Mouse (Mus musculus): ENCODE data around the gene Gm6588. TPM values are rescaled to one million over a fixed set of nuclear protein-coding genes. Genes with fewer than 3 reads are reported as not detected.
A peak's percentile ranks its signal among the peaks of the same experiment; 100 is the strongest.

The Gm6588 gene
- polyA plus RNA-seq, 1 experiment from 2014 or later: not detected

DNA sequence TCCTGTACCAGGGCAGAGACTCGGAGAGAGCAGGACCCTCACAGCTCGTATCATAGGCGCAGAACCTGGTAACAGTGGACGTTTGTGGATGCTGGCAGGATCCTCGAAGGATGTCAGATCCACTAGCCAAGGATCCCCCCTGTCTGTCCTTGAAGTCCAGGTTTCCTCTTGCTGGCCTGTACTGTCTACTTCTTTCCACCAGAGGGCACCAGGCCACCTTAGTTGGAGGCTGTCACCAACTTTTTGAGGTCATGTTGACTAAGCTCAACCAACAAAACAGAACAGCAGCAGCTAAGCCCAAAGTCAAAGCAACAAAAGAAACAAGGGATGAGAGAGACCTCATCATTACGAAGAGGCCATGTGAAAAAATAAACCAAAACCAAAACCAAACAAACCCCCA is 20.9 kb downstream of the Gm6588 start:
- 72% methylated on average over 6 of the region's 6 CpGs for whole genome bisulfite sequencing
- no peaks in the 10 kb centered on the region; the same call in 1 of the 2 replicates for H3K9me3 ChIP-seq (replicated peaks)
- H3K4me1 ChIP-seq (replicated peaks): no peaks in the 10 kb centered on the region
- no peak overlapping the region for H3K4me3 ChIP-seq
- no peak overlapping the region for H3K4me2 ChIP-seq
- no peak overlapping the region for H3K27ac ChIP-seq (ENCODE audit: poor library complexity, severe bottlenecking)
- H3K36me3 ChIP-seq: no peaks in the 10 kb centered on the region
- H3K27me3 ChIP-seq (replicated peaks): peaks cover 61% of the 10 kb centered on the region
- H3K9ac ChIP-seq: no peak overlapping the region
- no peak for ATAC-seq (ENCODE audit: insufficient number of reproducible peaks, low FRiP score)

DNA sequence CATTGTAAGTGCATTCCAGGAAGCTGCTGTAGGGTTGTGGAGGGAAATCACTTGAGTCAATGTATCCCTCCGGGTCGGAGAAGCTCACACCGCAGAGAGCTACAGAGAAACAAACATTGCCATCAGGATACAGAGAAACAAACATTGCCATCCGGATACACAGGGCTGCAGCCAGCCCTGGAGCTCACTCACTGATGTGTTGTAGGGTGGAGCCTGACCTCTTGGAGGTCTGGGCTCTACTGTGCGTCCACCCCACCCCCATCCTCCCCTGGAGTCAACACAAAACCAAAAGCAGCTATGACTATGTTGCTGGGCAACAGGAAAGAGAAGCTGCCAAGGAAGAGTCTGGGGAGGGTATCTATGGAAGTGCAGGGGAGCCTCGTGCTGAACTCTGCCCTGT is 24.2 kb downstream of the Gm6588 start:
- peaks cover 2% of the 10 kb centered on the region; the same call in 1 of the 2 replicates for H3K4me1 ChIP-seq (replicated peaks)
- no peaks in the 10 kb centered on the region; the same call in 1 of the 2 replicates for H3K9me3 ChIP-seq (replicated peaks)
- no peak overlapping the region for H3K4me2 ChIP-seq
- peaks cover 68% of the 10 kb centered on the region for H3K27me3 ChIP-seq (replicated peaks)
- ATAC-seq (ENCODE audit: insufficient number of reproducible peaks, low FRiP score): no peak
- no peaks in the 10 kb centered on the region for H3K36me3 ChIP-seq
- WGBS: 51% methylated on average over 6 of the region's 6 CpGs
- no peak overlapping the region for H3K27ac ChIP-seq (ENCODE audit: poor library complexity, severe bottlenecking)
- H3K9ac ChIP-seq: no peak overlapping the region
- no peak overlapping the region for H3K4me3 ChIP-seq

GRCm38 (mm10) chr5:112481946-112482410 is 32.8 kb downstream of the Gm6588 start:
- 26% methylated on average over 19 of the region's 19 CpGs for WGBS
- peaks cover 78% of the 10 kb centered on the region for H3K27me3 ChIP-seq (replicated peaks)
- no peaks in the 10 kb centered on the region for H3K9me3 ChIP-seq (replicated peaks)
- no peak for ATAC-seq (ENCODE audit: insufficient number of reproducible peaks, low FRiP score)
- no peak overlapping the region for H3K4me3 ChIP-seq
- no peak overlapping the region for H3K27ac ChIP-seq (ENCODE audit: poor library complexity, severe bottlenecking)
- H3K9ac ChIP-seq: no peak overlapping the region
- peaks cover 17% of the 10 kb centered on the region for H3K4me1 ChIP-seq (replicated peaks)
- no peaks in the 10 kb centered on the region for H3K36me3 ChIP-seq
- peak overlapping the region; percentile 11; the same call in 1 of the 2 replicates for H3K4me2 ChIP-seq

GRCm38 (mm10) chr5:112482551-112482950 is 33.3 kb downstream of the Gm6588 start:
- H3K9me3 ChIP-seq (replicated peaks): no peaks in the 10 kb centered on the region
- H3K27me3 ChIP-seq (replicated peaks): peaks cover 74% of the 10 kb centered on the region
- 0 out of 2 replicates have a peak overlapping the region, but pooled peaks have one; percentile 11 for H3K4me2 ChIP-seq
- H3K36me3 ChIP-seq: no peaks in the 10 kb centered on the region
- H3K4me3 ChIP-seq: no peak overlapping the region
- no peak overlapping the region for H3K27ac ChIP-seq (ENCODE audit: poor library complexity, severe bottlenecking)
- peaks cover 17% of the 10 kb centered on the region for H3K4me1 ChIP-seq (replicated peaks)
- 60% methylated on average over 13 of the region's 13 CpGs for WGBS
- H3K9ac ChIP-seq: no peak overlapping the region
- ATAC-seq (ENCODE audit: insufficient number of reproducible peaks, low FRiP score): no peak

DNA sequence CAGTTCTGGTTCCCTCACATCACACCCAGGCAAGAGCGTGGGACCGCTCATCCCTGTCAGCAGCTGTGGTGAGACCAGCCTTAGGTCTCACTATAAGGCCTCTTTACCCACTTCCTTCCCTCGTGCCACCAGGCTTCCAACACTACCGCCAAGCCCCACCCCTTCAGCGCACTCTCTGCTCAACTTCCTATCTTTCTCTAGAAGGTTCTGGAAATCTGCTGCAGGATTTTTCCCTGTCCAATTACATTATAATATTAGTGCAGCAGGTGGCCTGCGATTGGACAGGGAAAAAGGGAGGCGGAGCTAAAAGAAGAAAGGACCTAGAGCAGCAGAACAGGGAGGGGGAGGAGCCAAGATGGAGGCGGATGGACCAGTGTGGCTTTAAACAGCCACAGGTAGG is 33.8 kb downstream of the Gm6588 start:
- no peak for ATAC-seq (ENCODE audit: insufficient number of reproducible peaks, low FRiP score)
- 69% methylated on average over 8 of the region's 8 CpGs for WGBS
- Histone ChIP-seq H3K9me3 (replicated peaks) (no peaks in the 10 kb centered on the region), H3K27me3 (replicated peaks) (peaks cover 70% of the 10 kb centered on the region), H3K9ac (no peak overlapping the region), H3K4me1 (replicated peaks) (peaks cover 17% of the 10 kb centered on the region), H3K36me3 (no peaks in the 10 kb centered on the region), H3K4me3 (no peak overlapping the region), H3K27ac (ENCODE audit: poor library complexity, severe bottlenecking) (no peak overlapping the region), H3K4me2 (no peak overlapping the region)

DNA sequence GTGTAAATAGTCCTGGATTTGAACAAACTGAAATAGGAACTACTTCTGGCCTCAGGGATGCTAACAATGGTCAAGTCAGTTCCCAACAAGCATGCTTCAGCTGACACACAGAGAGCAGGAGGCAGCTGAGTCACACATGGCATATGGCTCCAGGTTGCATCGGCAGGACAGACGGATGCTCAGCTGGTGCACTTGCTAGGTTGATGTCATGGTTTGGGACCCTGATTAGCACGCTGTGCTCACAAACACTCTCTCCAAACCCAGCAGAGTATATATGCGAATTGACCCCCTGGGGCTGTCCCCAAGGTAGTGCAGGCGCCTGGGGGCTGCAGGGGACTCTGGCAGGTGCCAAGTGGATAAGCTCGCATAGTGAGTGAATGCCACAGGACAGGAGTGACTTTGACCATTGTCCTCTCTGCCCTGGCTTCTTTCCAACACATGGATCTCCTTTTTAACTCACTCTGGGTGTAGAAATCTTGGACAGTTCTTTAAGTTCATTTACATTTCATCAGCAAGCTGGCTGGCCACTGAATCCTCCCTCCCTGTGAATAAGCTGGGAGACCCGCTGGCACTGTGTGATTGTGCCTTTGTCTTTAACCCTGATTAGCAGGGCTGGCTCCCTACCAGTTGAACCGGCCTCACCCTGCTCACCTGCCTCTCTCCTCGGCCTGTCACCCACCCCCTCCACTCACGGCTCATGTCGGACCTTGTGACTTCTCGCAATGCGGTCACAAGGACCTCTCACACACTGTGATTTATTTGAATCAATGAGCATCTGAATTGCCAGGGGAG is 35.9 kb downstream of the Gm6588 start:
- ATAC-seq (ENCODE audit: insufficient number of reproducible peaks, low FRiP score): no peak

DNA sequence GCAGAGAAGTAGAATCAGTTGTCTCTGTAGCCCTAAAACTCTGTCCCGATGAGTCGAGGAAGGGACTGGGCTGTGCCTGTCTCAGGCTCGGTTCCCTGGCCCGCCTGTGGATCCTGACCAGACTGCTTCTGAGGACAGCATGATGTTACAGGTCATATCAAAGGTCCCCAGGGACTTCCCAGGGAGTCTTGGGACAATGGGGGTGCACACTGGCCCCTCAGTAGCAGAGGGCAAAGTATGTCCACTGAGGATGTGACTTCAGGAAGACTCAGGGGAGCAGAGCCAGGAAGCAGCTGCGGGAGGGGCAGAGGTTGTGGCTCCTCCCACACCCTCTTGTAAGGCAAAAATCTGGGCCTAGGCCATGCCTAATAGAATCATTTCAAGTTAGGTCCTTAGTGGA is 37.2 kb downstream of the Gm6588 start:
- no peak for ATAC-seq (ENCODE audit: insufficient number of reproducible peaks, low FRiP score)
- 52% methylated on average over 5 of the region's 5 CpGs for WGBS

More for the DNA sequence above, 35.9 kb downstream of the Gm6588 start:
- WGBS: 39% methylated on average over 13 of the region's 13 CpGs
- no peak overlapping the region for H3K27ac ChIP-seq (ENCODE audit: poor library complexity, severe bottlenecking)
- peaks cover 8% of the 10 kb centered on the region for H3K4me1 ChIP-seq (replicated peaks)
- H3K9me3 ChIP-seq (replicated peaks): no peaks in the 10 kb centered on the region
- H3K9ac ChIP-seq: no peak overlapping the region
- H3K27me3 ChIP-seq (replicated peaks): peaks cover 76% of the 10 kb centered on the region
- H3K36me3 ChIP-seq: no peaks in the 10 kb centered on the region
- H3K4me2 ChIP-seq: no peak overlapping the region
- no peak overlapping the region for H3K4me3 ChIP-seq

GRCm38 (mm10) chr5:112487504-112487903 is 38.3 kb downstream of the Gm6588 start:
- Histone ChIP-seq H3K27me3 (replicated peaks) (peaks cover 69% of the 10 kb centered on the region), H3K4me3 (no peak overlapping the region), H3K4me2 (no peak overlapping the region), H3K36me3 (no peaks in the 10 kb centered on the region), H3K27ac (ENCODE audit: poor library complexity, severe bottlenecking) (no peak overlapping the region), H3K9me3 (replicated peaks) (no peaks in the 10 kb centered on the region), H3K4me1 (replicated peaks) (no peaks in the 10 kb centered on the region), H3K9ac (no peak overlapping the region)
- ATAC-seq (ENCODE audit: insufficient number of reproducible peaks, low FRiP score): no peak
- WGBS: 76% methylated on average over 1 of the region's 1 CpGs

More for the DNA sequence above, 37.2 kb downstream of the Gm6588 start:
- H3K36me3 ChIP-seq: no peaks in the 10 kb centered on the region
- H3K4me2 ChIP-seq: no peak overlapping the region
- peaks cover 75% of the 10 kb centered on the region for H3K27me3 ChIP-seq (replicated peaks)
- no peak overlapping the region for H3K4me3 ChIP-seq
- no peaks in the 10 kb centered on the region for H3K9me3 ChIP-seq (replicated peaks)
- no peak overlapping the region for H3K27ac ChIP-seq (ENCODE audit: poor library complexity, severe bottlenecking)
- H3K4me1 ChIP-seq (replicated peaks): peaks cover 8% of the 10 kb centered on the region
- H3K9ac ChIP-seq: no peak overlapping the region

DNA sequence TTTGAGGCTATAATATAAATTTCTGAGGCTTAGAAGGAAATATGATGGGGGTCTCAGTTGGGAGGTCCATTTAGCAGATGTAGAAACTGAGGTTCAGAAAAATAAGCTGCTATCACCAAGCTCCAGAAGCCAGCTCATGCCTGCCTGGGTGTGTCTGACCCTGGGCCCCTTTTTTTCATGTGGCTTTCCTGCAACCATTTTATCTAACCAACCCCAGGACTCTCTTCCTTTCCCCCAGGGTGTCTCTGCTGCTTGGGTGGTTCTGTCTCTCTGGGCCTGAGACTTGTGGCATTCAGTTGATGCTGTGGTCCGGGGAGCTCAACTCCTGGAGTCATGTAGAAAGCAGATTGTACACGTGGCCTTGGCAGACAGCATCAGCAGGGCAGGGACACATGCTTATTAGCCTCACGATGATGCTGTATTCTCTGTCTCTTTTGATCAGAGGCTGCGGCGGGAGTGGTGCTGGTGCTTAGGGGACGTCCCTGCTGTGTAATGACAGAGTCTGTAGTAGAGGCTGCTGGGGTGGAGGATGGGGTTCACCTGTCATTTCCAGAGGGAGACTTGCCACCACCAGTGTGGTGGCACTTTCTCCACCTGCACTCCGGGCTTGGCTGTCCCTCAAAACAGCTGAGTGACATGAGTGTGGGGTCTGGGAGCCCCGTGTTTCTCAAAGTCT is 39.0 kb downstream of the Gm6588 start:
- Histone ChIP-seq H3K4me1 (replicated peaks) (peaks cover 5% of the 10 kb centered on the region; the same call in 1 of the 2 replicates), H3K27me3 (replicated peaks) (peaks cover 62% of the 10 kb centered on the region), H3K4me2 (no peak overlapping the region), H3K9me3 (replicated peaks) (no peaks in the 10 kb centered on the region), H3K9ac (no peak overlapping the region), H3K4me3 (no peak overlapping the region), H3K27ac (ENCODE audit: poor library complexity, severe bottlenecking) (no peak overlapping the region), H3K36me3 (no peaks in the 10 kb centered on the region)
- 73% methylated on average over 8 of the region's 8 CpGs for WGBS
- no peak for ATAC-seq (ENCODE audit: insufficient number of reproducible peaks, low FRiP score)

- Histone ChIP-seq H3K4me1 (replicated peaks) (peaks cover 5% of the 10 kb centered on the region; the same call in 1 of the 2 replicates), H3K27ac (ENCODE audit: poor library complexity, severe bottlenecking) (no peak overlapping the region), H3K4me2 (no peak overlapping the region), H3K4me3 (no peak overlapping the region), H3K9ac (no peak overlapping the region), H3K36me3 (no peaks in the 10 kb centered on the region), H3K27me3 (replicated peaks) (peaks cover 51% of the 10 kb centered on the region), H3K9me3 (replicated peaks) (no peaks in the 10 kb centered on the region)
- ATAC-seq (ENCODE audit: insufficient number of reproducible peaks, low FRiP score): 0 out of 2 replicates have a peak, but pooled peaks have one; percentile 20
- WGBS: 52% methylated on average over 11 of the region's 11 CpGs
Observed at GRCm38 (mm10) chr5:112491489-112491888, 42.3 kb downstream of the Gm6588 start.

GRCm38 (mm10) chr5:112493492-112493891 is 44.3 kb downstream of the Gm6588 start:
- ATAC-seq (ENCODE audit: insufficient number of reproducible peaks, low FRiP score): peak; percentile 65
- Histone ChIP-seq H3K4me2 (0 out of 2 replicates have a peak overlapping the region, but pooled peaks have one; percentile 27), H3K9ac (no peak overlapping the region), H3K27ac (ENCODE audit: poor library complexity, severe bottlenecking) (no peak overlapping the region), H3K4me1 (replicated peaks) (peaks cover 10% of the 10 kb centered on the region; the same call in 1 of the 2 replicates), H3K36me3 (no peaks in the 10 kb centered on the region), H3K4me3 (no peak overlapping the region), H3K27me3 (replicated peaks) (peaks cover 58% of the 10 kb centered on the region), H3K9me3 (replicated peaks) (no peaks in the 10 kb centered on the region)
- 30% methylated on average over 11 of the region's 11 CpGs for WGBS

All from heart, embryonic 12.5 days (tissue).